Mouse (Mus musculus) heart, embryonic 14.5 days (tissue): ENCODE results near the gene Lca5. TPM values are rescaled to one million over a fixed set of nuclear protein-coding genes. Genes with fewer than 3 reads are reported as not detected.

Experiments used
- ATAC-seq: fragments of 200-750 bp; cut with Nextera tagmentation; 2 replicates; pipeline ENCODE4 v1.8.0; 2017; ENCODE audit warnings: low read depth, moderate TSS enrichment; ENCODE audit not compliant: insufficient number of reproducible peaks, insufficient read depth, low FRiP score
- H3K27ac ChIP-seq, 2 experiments: fragments of 200-500 bp in 1 of 2; fragments of 300-500 bp in 1 of 2; sonication (generic) in 1 of 2; replicated peaks in 1 of 2; 2 replicates each; pipeline ENCODE4 v1.5.1; 2012 to 2014; ENCODE audit warnings: low read depth in 2 of 2, low read length in 2 of 2, control low read depth in 1 of 2, mild to moderate bottlenecking in 1 of 2, mixed read lengths in 1 of 2; ENCODE audit not compliant: control insufficient read depth in 1 of 2, insufficient read depth in 1 of 2
- H3K27me3 ChIP-seq: fragments of 300-500 bp; sonication (generic); 2 replicates; pipeline ENCODE4 v1.6.1; 2014; ENCODE audit warnings: mild to moderate bottlenecking, low read length, control low read depth; ENCODE audit not compliant: control insufficient read depth, insufficient read depth
- H3K36me3 ChIP-seq: fragments of 300-500 bp; sonication (generic); 2 replicates; pipeline ENCODE4 v1.6.1; 2014; ENCODE audit warnings: mild to moderate bottlenecking, control low read depth, low read length, mixed read lengths; ENCODE audit not compliant: control insufficient read depth, insufficient read depth
- H3K4me1 ChIP-seq, 2 experiments: fragments of 200-500 bp in 1 of 2; fragments of 300-500 bp in 1 of 2; sonication (generic) in 1 of 2; 2 replicates each; pipeline ENCODE4 v1.6.1; 2012 to 2014; ENCODE audit warnings: low read length in 2 of 2, control low read depth in 1 of 2, mixed read lengths in 1 of 2; ENCODE audit not compliant: control insufficient read depth in 2 of 2, insufficient read depth in 2 of 2
- H3K4me2 ChIP-seq: fragments of 300-500 bp; sonication (generic); 2 replicates; pipeline ENCODE4 v1.6.1; 2014; ENCODE audit warnings: mild to moderate bottlenecking, low read length
- H3K4me3 ChIP-seq, 2 experiments: fragments of 200-500 bp in 1 of 2; fragments of 300-500 bp in 1 of 2; sonication (generic) in 1 of 2; 2 replicates each; pipeline ENCODE4 v1.5.1; 2012 to 2014; ENCODE audit warnings: low read length in 2 of 2, mild to moderate bottlenecking in 2 of 2, control low read depth in 1 of 2, low read depth in 1 of 2, moderate library complexity in 1 of 2; ENCODE audit not compliant: control insufficient read depth in 1 of 2, insufficient read depth in 1 of 2
- H3K9ac ChIP-seq: fragments of 300-500 bp; sonication (generic); 2 replicates; pipeline ENCODE4 v1.6.1; 2014; ENCODE audit warnings: mild to moderate bottlenecking, low read length
- H3K9me3 ChIP-seq: fragments of 300-500 bp; sonication (generic); 2 replicates; pipeline ENCODE4 v1.6.1; 2016; ENCODE audit warnings: low read length, control low read depth; ENCODE audit not compliant: control insufficient read depth
- WGBS: fragments of 180-500 bp; shearing (Covaris S2); extraction: QIAGEN DNeasy Blood & Tissue Kit; methylation state at CpG from one replicate; pipeline ENCODE4 v1.1.7; 2014; 5-methylcytosine and 5-hydroxymethylcytosine counted together
- polyA plus RNA-seq: library from polyadenylated mRNA; unstranded; fragments of >200 nt; fragmentation: Nextera tagmentation; extraction: Ambion mirVana; gene quantifications from 2 replicates; pipeline ENCODE4 v1.2.1, GENCODE M21; 2014

The Lca5 gene
- polyA plus RNA-seq = 12.8 and 14.6 TPM in 2 replicates

GRCm38 (mm10) chr9:83440392-83441357 is at the start of gene Lca5:
Gene Lca5, minus strand, starts transcription at chr9:83441127.
- peaks cover 3 to 8% of the 10 kb centered on the region in 2 experiments; a peak in 3 of 4 replicates for H3K4me1 ChIP-seq
- peak within 1 kb of the TSS; percentile 67 for H3K4me2 ChIP-seq
- no peaks in the 10 kb centered on the region for H3K9me3 ChIP-seq
- peak; percentile 97 for ATAC-seq
- peak within 1 kb of the TSS; percentile 79 to 84 for H3K27ac ChIP-seq
- 2% methylated on average over 53 of the region's 57 CpGs for WGBS
- peak within 1 kb of the TSS; percentile 57 to 74 for H3K4me3 ChIP-seq
- no peaks in the 10 kb centered on the region for H3K36me3 ChIP-seq
- no peaks in the 10 kb centered on the region for H3K27me3 ChIP-seq
- peak within 1 kb of the TSS; percentile 78 for H3K9ac ChIP-seq

- Histone ChIP-seq H3K27ac (no peak overlapping the region), H3K4me1 (peaks cover 0 to 3% of the 10 kb centered on the region in 2 experiments; a peak in 1 of 4 replicates), H3K9me3 (no peaks in the 10 kb centered on the region), H3K27me3 (no peaks in the 10 kb centered on the region), H3K4me2 (no peak overlapping the region; the same call in 1 of the 2 replicates), H3K9ac (no peak overlapping the region), H3K4me3 (no peak overlapping the region), H3K36me3 (no peaks in the 10 kb centered on the region)
- WGBS = 46% methylated on average over 15 of the region's 15 CpGs
- ATAC-seq = no peak
These were observed 47.7 kb upstream of the Lca5 start for GRCm38 (mm10) chr9:83488491-83489210.

- Histone ChIP-seq H3K27ac (no peak overlapping the region), H3K4me3 (no peak overlapping the region), H3K9me3 (no peaks in the 10 kb centered on the region), H3K4me2 (no peak overlapping the region), H3K27me3 (no peaks in the 10 kb centered on the region), H3K4me1 (peaks cover 0 to 3% of the 10 kb centered on the region in 2 experiments; a peak in 1 of 4 replicates), H3K9ac (no peak overlapping the region), H3K36me3 (no peaks in the 10 kb centered on the region)
- WGBS = 39% methylated on average over 9 of the region's 9 CpGs
- ATAC-seq = no peak
These were observed 47.0 kb upstream of the Lca5 start for GRCm38 (mm10) chr9:83487771-83488470.

- H3K4me1 ChIP-seq = peaks cover 2 to 3% of the 10 kb centered on the region in 2 experiments; a peak in 2 of 4 replicates
- H3K9ac ChIP-seq = no peak overlapping the region
- WGBS = 90% methylated on average over 3 of the region's 3 CpGs
- H3K27me3 ChIP-seq = no peaks in the 10 kb centered on the region
- H3K4me2 ChIP-seq = no peak overlapping the region
- no peaks in the 10 kb centered on the region for H3K9me3 ChIP-seq
- no peaks in the 10 kb centered on the region for H3K36me3 ChIP-seq
- H3K4me3 ChIP-seq = no peak overlapping the region
- no peak overlapping the region for H3K27ac ChIP-seq
- no peak for ATAC-seq
These were observed 45.0 kb upstream of the Lca5 start for GRCm38 (mm10) chr9:83485966-83486365.

GRCm38 (mm10) chr9:83485357-83485756 is 44.4 kb upstream of the Lca5 start:
- H3K4me1 ChIP-seq = peaks cover 2 to 3% of the 10 kb centered on the region in 2 experiments; a peak in 2 of 4 replicates
- H3K4me3 ChIP-seq = no peak overlapping the region
- H3K9me3 ChIP-seq = no peaks in the 10 kb centered on the region
- no peak overlapping the region for H3K4me2 ChIP-seq
- no peaks in the 10 kb centered on the region for H3K36me3 ChIP-seq
- no peaks in the 10 kb centered on the region for H3K27me3 ChIP-seq
- 93% methylated on average over 1 of the region's 1 CpGs for WGBS
- no peak overlapping the region for H3K27ac ChIP-seq
- no peak for ATAC-seq
- H3K9ac ChIP-seq = no peak overlapping the region

GRCm38 (mm10) chr9:83483419-83483818 is 42.5 kb upstream of the Lca5 start:
- H3K4me2 ChIP-seq = no peak overlapping the region
- no peaks in the 10 kb centered on the region for H3K27me3 ChIP-seq
- no peak overlapping the region for H3K9ac ChIP-seq
- ATAC-seq = no peak
- H3K36me3 ChIP-seq = no peaks in the 10 kb centered on the region
- H3K4me3 ChIP-seq = no peak overlapping the region
- no peak overlapping the region for H3K27ac ChIP-seq
- peaks cover 2 to 3% of the 10 kb centered on the region in 2 experiments; a peak in 2 of 4 replicates for H3K4me1 ChIP-seq
- WGBS = 88% methylated on average over 4 of the region's 4 CpGs
- no peaks in the 10 kb centered on the region for H3K9me3 ChIP-seq
